Mouse (Mus musculus): ENCODE results near the gene Asphd2. TPM values are rescaled to one million over a fixed set of nuclear protein-coding genes. Genes with fewer than 3 reads are reported as not detected.
A peak's percentile ranks its signal among the peaks of the same experiment; 100 is the strongest.

The Asphd2 gene
- polyA plus RNA-seq (2015; fragmentation: Nextera tagmentation; extraction: Ambion mirVana) = 58.8 and 66.2 TPM in 2 replicates

GRCm38 (mm10) chr5:112394779-112395443 is at the start of gene Asphd2:
Asphd2 (minus strand) TSS chr5:112394866.
- peaks cover 8% of the 10 kb centered on the region; the same call in 1 of the 2 replicates for H3K36me3 ChIP-seq (ENCODE audit: control insufficient read depth, insufficient read depth, low read length)
- H3K4me3 ChIP-seq (ENCODE audit: low read depth, low read length) = peak within 1 kb of the TSS; percentile 80
- H3K27ac ChIP-seq (ENCODE audit: low read length) = peak within 1 kb of the TSS; percentile 92
- peaks cover 45% of the 10 kb centered on the region for H3K4me1 ChIP-seq (ENCODE audit: control insufficient read depth, insufficient read depth, low read length)
- peak; percentile 89 for ATAC-seq
- H3K9me3 ChIP-seq (replicated peaks; ENCODE audit: control insufficient read depth, low read length, poor library complexity, severe bottlenecking) = no peaks in the 10 kb centered on the region
- peak within 1 kb of the TSS; percentile 87 for H3K9ac ChIP-seq (ENCODE audit: low read depth, low read length)
- no peaks in the 10 kb centered on the region for H3K27me3 ChIP-seq (ENCODE audit: control insufficient read depth, insufficient read depth, low read depth, low read length)
- WGBS = 1% methylated on average over 35 of the region's 67 CpGs
- H3K4me2 ChIP-seq (ENCODE audit: low read length) = peak within 1 kb of the TSS; percentile 72

GRCm38 (mm10) chr5:112438535-112438934 is 43.9 kb upstream of the Asphd2 start:
- Histone ChIP-seq H3K4me2 (ENCODE audit: low read length) (no peak overlapping the region), H3K27me3 (ENCODE audit: control insufficient read depth, insufficient read depth, low read depth, low read length) (no peaks in the 10 kb centered on the region), H3K36me3 (ENCODE audit: control insufficient read depth, insufficient read depth, low read length) (no peaks in the 10 kb centered on the region), H3K4me1 (ENCODE audit: control insufficient read depth, insufficient read depth, low read length) (no peaks in the 10 kb centered on the region), H3K9me3 (replicated peaks; ENCODE audit: control insufficient read depth, low read length, poor library complexity, severe bottlenecking) (no peaks in the 10 kb centered on the region), H3K27ac (ENCODE audit: low read length) (no peak overlapping the region), H3K9ac (ENCODE audit: low read depth, low read length) (no peak overlapping the region), H3K4me3 (ENCODE audit: low read depth, low read length) (no peak overlapping the region)
- WGBS = 56% methylated on average over 10 of the region's 10 CpGs
- no peak for ATAC-seq

GRCm38 (mm10) chr5:112433004-112433403 is 38.3 kb upstream of the Asphd2 start:
- Histone ChIP-seq H3K36me3 (ENCODE audit: control insufficient read depth, insufficient read depth, low read length) (no peaks in the 10 kb centered on the region), H3K27ac (ENCODE audit: low read length) (peak overlapping the region; percentile 24; the same call in 1 of the 2 replicates), H3K4me1 (ENCODE audit: control insufficient read depth, insufficient read depth, low read length) (peaks cover 4% of the 10 kb centered on the region), H3K9ac (ENCODE audit: low read depth, low read length) (peak overlapping the region; percentile 27; the same call in 1 of the 2 replicates), H3K4me3 (ENCODE audit: low read depth, low read length) (no peak overlapping the region), H3K9me3 (replicated peaks; ENCODE audit: control insufficient read depth, low read length, poor library complexity, severe bottlenecking) (no peaks in the 10 kb centered on the region), H3K27me3 (ENCODE audit: control insufficient read depth, insufficient read depth, low read depth, low read length) (no peaks in the 10 kb centered on the region), H3K4me2 (ENCODE audit: low read length) (no peak overlapping the region)
- peak; percentile 34; the same call in 1 of the 2 replicates for ATAC-seq
- under 1% methylated on average over 8 of the region's 8 CpGs for WGBS

- Histone ChIP-seq H3K27ac (ENCODE audit: low read length) (no peak overlapping the region), H3K9me3 (replicated peaks; ENCODE audit: control insufficient read depth, low read length, poor library complexity, severe bottlenecking) (no peaks in the 10 kb centered on the region), H3K9ac (ENCODE audit: low read depth, low read length) (no peak overlapping the region), H3K36me3 (ENCODE audit: control insufficient read depth, insufficient read depth, low read length) (no peaks in the 10 kb centered on the region), H3K4me1 (ENCODE audit: control insufficient read depth, insufficient read depth, low read length) (peaks cover 4% of the 10 kb centered on the region), H3K4me3 (ENCODE audit: low read depth, low read length) (no peak overlapping the region), H3K4me2 (ENCODE audit: low read length) (no peak overlapping the region), H3K27me3 (ENCODE audit: control insufficient read depth, insufficient read depth, low read depth, low read length) (no peaks in the 10 kb centered on the region)
- ATAC-seq = no peak
- WGBS = 53% methylated on average over 5 of the region's 5 CpGs
Observed at GRCm38 (mm10) chr5:112432033-112432432, 37.4 kb upstream of the Asphd2 start.

- Histone ChIP-seq H3K9me3 (replicated peaks; ENCODE audit: control insufficient read depth, low read length, poor library complexity, severe bottlenecking) (no peaks in the 10 kb centered on the region), H3K4me1 (ENCODE audit: control insufficient read depth, insufficient read depth, low read length) (peaks cover 4% of the 10 kb centered on the region), H3K9ac (ENCODE audit: low read depth, low read length) (no peak overlapping the region), H3K27ac (ENCODE audit: low read length) (no peak overlapping the region), H3K4me3 (ENCODE audit: low read depth, low read length) (no peak overlapping the region), H3K4me2 (ENCODE audit: low read length) (no peak overlapping the region), H3K36me3 (ENCODE audit: control insufficient read depth, insufficient read depth, low read length) (no peaks in the 10 kb centered on the region), H3K27me3 (ENCODE audit: control insufficient read depth, insufficient read depth, low read depth, low read length) (no peaks in the 10 kb centered on the region)
- no peak for ATAC-seq
- 17% methylated on average over 14 of the region's 14 CpGs for WGBS
Observed at GRCm38 (mm10) chr5:112431120-112431775, 36.6 kb upstream of the Asphd2 start.

GRCm38 (mm10) chr5:112428944-112429343 is 34.3 kb upstream of the Asphd2 start:
- H3K4me2 ChIP-seq (ENCODE audit: low read length) = peak overlapping the region; percentile 39
- no peaks in the 10 kb centered on the region for H3K36me3 ChIP-seq (ENCODE audit: control insufficient read depth, insufficient read depth, low read length)
- peak overlapping the region; percentile 42 for H3K27ac ChIP-seq (ENCODE audit: low read length)
- H3K9ac ChIP-seq (ENCODE audit: low read depth, low read length) = peak overlapping the region; percentile 41; the same call in 1 of the 2 replicates
- H3K4me3 ChIP-seq (ENCODE audit: low read depth, low read length) = no peak overlapping the region; the same call in 1 of the 2 replicates
- WGBS = 10% methylated on average over 19 of the region's 19 CpGs
- H3K27me3 ChIP-seq (ENCODE audit: control insufficient read depth, insufficient read depth, low read depth, low read length) = 0 out of 2 replicates have a peak, but pooled peaks cover 2% of the 10 kb centered on the region
- H3K9me3 ChIP-seq (replicated peaks; ENCODE audit: control insufficient read depth, low read length, poor library complexity, severe bottlenecking) = no peaks in the 10 kb centered on the region
- peaks cover 4% of the 10 kb centered on the region for H3K4me1 ChIP-seq (ENCODE audit: control insufficient read depth, insufficient read depth, low read length)
- ATAC-seq = peak; percentile 37; the same call in 1 of the 2 replicates

- Histone ChIP-seq H3K9me3 (replicated peaks; ENCODE audit: control insufficient read depth, low read length, poor library complexity, severe bottlenecking) (no peaks in the 10 kb centered on the region), H3K4me3 (ENCODE audit: low read depth, low read length) (no peak overlapping the region), H3K4me1 (ENCODE audit: control insufficient read depth, insufficient read depth, low read length) (peaks cover 4% of the 10 kb centered on the region), H3K27me3 (ENCODE audit: control insufficient read depth, insufficient read depth, low read depth, low read length) (0 out of 2 replicates have a peak, but pooled peaks cover 2% of the 10 kb centered on the region), H3K27ac (ENCODE audit: low read length) (no peak overlapping the region), H3K36me3 (ENCODE audit: control insufficient read depth, insufficient read depth, low read length) (no peaks in the 10 kb centered on the region), H3K9ac (ENCODE audit: low read depth, low read length) (no peak overlapping the region), H3K4me2 (ENCODE audit: low read length) (no peak overlapping the region)
- ATAC-seq = peak; percentile 44; the same call in 1 of the 2 replicates
- 43% methylated on average over 2 of the region's 2 CpGs for WGBS
Observed at GRCm38 (mm10) chr5:112427283-112427682, 32.6 kb upstream of the Asphd2 start.

- WGBS = 90% methylated on average over 7 of the region's 7 CpGs
- no peak overlapping the region for H3K4me2 ChIP-seq (ENCODE audit: low read length)
- H3K27me3 ChIP-seq (ENCODE audit: control insufficient read depth, insufficient read depth, low read depth, low read length) = 0 out of 2 replicates have a peak, but pooled peaks cover 2% of the 10 kb centered on the region
- H3K27ac ChIP-seq (ENCODE audit: low read length) = no peak overlapping the region
- no peaks in the 10 kb centered on the region for H3K9me3 ChIP-seq (replicated peaks; ENCODE audit: control insufficient read depth, low read length, poor library complexity, severe bottlenecking)
- H3K4me1 ChIP-seq (ENCODE audit: control insufficient read depth, insufficient read depth, low read length) = peaks cover 4% of the 10 kb centered on the region
- ATAC-seq = no peak
- H3K36me3 ChIP-seq (ENCODE audit: control insufficient read depth, insufficient read depth, low read length) = peaks cover 1% of the 10 kb centered on the region
- H3K4me3 ChIP-seq (ENCODE audit: low read depth, low read length) = no peak overlapping the region
- no peak overlapping the region for H3K9ac ChIP-seq (ENCODE audit: low read depth, low read length)
Observed at GRCm38 (mm10) chr5:112426635-112427034, 32.0 kb upstream of the Asphd2 start.

- no peak for ATAC-seq
- H3K4me3 ChIP-seq (ENCODE audit: low read depth, low read length) = no peak overlapping the region
- no peak overlapping the region for H3K9ac ChIP-seq (ENCODE audit: low read depth, low read length)
- H3K27me3 ChIP-seq (ENCODE audit: control insufficient read depth, insufficient read depth, low read depth, low read length) = no peaks in the 10 kb centered on the region
- peaks cover 20% of the 10 kb centered on the region for H3K4me1 ChIP-seq (ENCODE audit: control insufficient read depth, insufficient read depth, low read length)
- 36% methylated on average over 12 of the region's 12 CpGs for WGBS
- no peak overlapping the region for H3K4me2 ChIP-seq (ENCODE audit: low read length)
- H3K27ac ChIP-seq (ENCODE audit: low read length) = no peak overlapping the region
- H3K36me3 ChIP-seq (ENCODE audit: control insufficient read depth, insufficient read depth, low read length) = peaks cover 5% of the 10 kb centered on the region
- H3K9me3 ChIP-seq (replicated peaks; ENCODE audit: control insufficient read depth, low read length, poor library complexity, severe bottlenecking) = no peaks in the 10 kb centered on the region
Observed at GRCm38 (mm10) chr5:112419535-112419934, 24.9 kb upstream of the Asphd2 start.

Data from midbrain, embryonic 16.5 days (tissue).